Mouse (Mus musculus): Measurements from ENCODE around the gene Rapgef4.

GRCm38 (mm10) chr2:71973646-71974045 lies 7.4 kb upstream of the Rapgef4 start:
- no peak for TF ChIP-seq POLR2A (IDR thresholded peaks at IDR 0.05; ENCODE audit: borderline replicate concordance, insufficient read depth, low read length)
- no peak for TF ChIP-seq CTCF (IDR thresholded peaks at IDR 0.05; ENCODE audit: borderline replicate concordance, insufficient read depth, low read depth, low read length)
